Mouse (Mus musculus) NIH3T3 (cell line): ENCODE results near the gene Cnga2.
"Not testable (repeated sequence)": the region's sequence is repeated elsewhere in the genome, so short reads cannot be mapped to it uniquely, and the experiment has no call there.

Experiments
- DNase-seq: peaks from one replicate; pipeline ENCODE4 v3.0.0-alpha.2; 2012; ENCODE audit warnings: low read depth

The Cnga2 gene

DNA sequence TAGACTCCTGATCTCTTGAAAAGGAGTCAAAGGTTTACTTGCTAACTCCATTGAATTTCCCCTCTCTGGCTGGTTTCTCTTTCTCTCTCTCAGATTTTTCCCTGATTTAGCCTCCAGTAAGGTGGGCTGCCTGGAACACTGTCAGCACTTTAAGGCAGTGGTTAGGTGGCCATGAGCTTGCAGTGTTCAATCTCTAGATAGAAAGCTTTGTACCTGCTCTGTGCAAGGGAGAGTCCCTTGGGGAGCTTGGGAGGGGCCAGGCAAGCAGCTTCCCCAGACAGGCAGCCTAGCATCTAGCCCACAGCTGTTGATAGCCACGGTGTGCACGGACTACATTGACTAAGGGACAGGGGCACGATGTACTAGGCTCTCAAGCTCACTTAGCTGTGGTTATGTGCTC lies at the start of gene Cnga2:
Gene Cnga2, plus strand, starts transcription at position 301 of the 400 bp plus-strand sequence.
- no peak for DNase-seq

DNA sequence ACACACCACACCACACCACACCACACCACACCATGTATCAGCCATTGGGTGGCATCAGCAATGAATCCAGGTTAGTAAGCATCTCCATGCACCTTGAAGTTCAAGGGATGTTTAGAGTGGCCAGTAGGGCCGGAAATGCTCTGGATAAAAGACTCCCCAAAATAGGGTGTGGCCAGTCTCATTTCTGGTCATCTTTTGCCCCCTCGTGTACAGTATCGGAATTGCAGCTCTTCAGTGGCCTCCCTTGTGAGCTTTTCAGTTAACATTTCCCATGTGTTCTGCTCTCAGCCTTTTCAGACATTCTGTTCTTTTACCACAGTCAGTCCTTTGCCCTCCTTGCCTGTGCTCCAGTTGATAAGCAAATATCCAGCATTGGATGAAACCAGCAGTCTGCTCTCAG lies 45.0 kb upstream of the Cnga2 start:
- peak; percentile 78 for DNase-seq

GRCm38 (mm10) chrX:71958366-71958765 lies 33.3 kb upstream of the Cnga2 start:
- no peak for DNase-seq

GRCm38 (mm10) chrX:71962073-71963051 lies 29.3 kb upstream of the Cnga2 start, which contains the start of gene Prrg3:
Prrg3 (plus strand) TSS chrX:71962624.
- no peak for DNase-seq

DNA sequence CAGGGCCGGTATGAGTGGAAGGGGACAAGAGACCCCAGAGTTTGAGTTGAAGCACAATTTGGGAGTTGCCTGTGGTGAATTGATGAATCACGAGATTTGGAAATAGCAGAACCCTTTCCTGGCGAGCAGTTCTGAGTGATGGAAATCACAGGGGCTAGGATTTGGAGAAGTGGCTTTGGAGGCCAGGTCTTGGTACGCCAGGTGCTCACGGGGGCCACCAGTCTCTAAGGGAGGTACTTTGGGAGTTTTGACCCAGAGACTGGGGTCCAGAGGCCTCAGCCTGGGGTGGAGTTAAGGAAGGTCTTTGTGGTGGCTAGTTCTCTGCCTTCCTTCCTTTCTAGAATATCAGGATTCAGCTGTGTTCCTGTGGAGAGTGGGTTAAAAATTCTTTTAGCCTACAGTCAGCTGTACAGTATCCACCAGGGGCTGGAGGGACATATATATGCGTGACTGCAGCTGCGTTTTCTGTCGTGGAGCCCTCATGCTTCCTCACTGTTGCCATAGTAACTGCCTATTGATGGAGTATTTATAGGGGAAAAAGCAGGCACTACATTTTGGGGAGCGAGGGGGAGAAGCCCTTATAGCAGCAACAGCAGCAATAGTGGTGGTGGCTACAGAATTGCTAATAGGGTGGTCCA lies 28.3 kb upstream of the Cnga2 start:
- DNase-seq: no peak

GRCm38 (mm10) chrX:71968216-71968615 lies 23.4 kb upstream of the Cnga2 start:
- no peak for DNase-seq

DNA sequence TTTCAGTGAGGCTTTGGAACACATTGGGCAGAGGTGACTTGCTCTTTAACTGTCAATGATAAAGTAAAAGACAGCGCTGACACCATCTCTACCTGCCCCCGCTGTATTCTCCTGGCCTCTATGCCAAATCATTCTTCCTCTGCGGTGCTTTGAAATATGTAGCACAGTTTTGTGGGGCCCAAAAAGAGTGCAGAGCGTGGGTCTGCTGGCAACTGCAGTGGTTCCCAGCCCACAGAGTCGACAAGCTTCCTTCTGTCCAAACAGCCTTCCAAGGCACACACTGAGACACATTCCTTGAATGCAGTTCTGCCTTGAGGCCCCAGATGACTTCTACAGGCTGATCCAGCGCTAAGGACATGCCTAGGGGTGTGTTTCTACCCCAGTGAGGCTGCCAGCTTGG lies 22.8 kb upstream of the Cnga2 start:
- DNase-seq: no peak

DNA sequence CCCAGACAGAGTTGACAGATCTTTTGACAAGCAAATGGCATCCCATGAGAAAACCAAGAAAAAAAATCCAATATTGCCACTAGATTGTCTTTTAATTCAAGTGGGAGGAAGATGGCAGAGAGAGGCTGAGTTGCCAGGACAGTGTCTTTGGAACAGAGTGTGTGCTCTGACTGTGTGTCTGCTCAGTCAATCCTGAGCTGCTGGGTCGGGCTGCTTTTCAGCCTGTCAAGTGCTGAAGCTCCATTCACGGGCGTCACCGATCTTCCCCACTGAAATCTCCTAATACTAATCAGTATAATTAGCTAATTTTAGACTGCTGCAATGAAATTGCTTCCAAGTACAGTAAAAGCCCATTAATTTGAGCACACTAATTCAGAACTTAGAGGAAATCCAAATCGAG lies 20.3 kb upstream of the Cnga2 start:
- no peak for DNase-seq

GRCm38 (mm10) chrX:71972686-71973085 lies 19.0 kb upstream of the Cnga2 start, which contains the start of gene Fate1:
Fate1 (plus strand) TSS chrX:71972986.
- no peak for DNase-seq

GRCm38 (mm10) chrX:71977681-71978080 lies 14.0 kb upstream of the Cnga2 start:
- not testable (repeated sequence) for DNase-seq

GRCm38 (mm10) chrX:71980443-71980842 lies 11.2 kb upstream of the Cnga2 start:
- DNase-seq: no peak

GRCm38 (mm10) chrX:71981322-71981721 lies 10.3 kb upstream of the Cnga2 start:
- no peak for DNase-seq

DNA sequence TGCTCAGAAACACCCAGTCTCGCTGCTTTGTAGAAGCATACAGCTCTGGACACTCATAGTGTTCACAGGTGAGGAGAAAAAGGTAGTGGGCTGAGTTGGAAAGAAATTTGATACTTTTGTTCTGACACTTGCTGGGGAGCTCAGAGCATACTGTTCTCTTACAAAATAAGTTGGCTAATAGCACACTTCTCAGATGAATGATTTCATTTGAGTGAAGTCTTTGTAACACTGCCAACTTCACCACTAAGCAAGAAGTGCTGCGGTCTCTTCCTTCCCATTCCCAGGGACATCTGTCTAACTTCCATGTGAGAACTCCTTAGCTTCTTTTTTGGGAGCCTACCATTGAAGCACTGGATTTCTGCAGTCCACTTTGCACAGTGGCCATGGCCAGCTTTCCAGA lies 8.4 kb upstream of the Cnga2 start:
- no peak for DNase-seq

DNA sequence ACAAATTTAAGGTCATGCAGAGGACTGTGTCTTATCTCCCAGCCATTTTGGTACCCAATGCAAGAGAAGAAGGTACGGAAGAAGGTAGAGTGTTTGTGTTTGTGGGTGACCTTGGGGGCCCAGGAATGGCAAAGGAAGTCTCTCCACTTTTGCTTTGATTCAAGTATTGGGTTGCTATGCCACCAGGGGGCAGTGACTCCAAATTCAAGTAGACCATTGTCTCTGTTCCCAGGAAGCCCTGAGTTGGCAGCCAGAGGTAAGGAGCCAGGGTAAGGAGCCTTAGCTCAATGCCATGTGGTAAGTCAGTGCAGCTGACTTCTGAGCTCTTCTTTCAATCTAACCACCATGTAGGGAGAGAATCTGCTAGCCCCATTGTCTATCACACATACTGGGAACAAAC lies 7.9 kb upstream of the Cnga2 start:
- DNase-seq: peak; percentile 8

- peak; percentile 1 for DNase-seq
These were observed 4.3 kb downstream of the Cnga2 start for GRCm38 (mm10) chrX:71995972-71996371.

DNA sequence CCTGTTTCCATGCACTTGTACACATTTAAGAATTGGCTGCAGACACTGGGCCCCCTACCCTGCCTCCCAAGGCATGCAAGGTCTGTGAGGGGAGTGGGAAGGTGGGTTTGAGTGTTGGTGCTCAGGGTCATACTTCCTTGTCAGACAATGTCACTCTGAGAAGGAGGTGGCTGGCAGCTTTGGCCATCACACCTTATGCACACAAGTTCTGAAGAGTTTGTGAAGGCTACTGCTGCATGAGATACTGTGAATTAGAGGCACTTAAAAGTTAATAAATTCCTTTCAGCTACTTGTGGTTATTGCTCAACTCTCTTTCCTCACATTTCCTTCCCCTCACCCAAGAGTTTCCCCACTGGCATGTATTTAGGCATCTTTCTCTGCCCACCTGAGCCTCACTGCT lies 18.3 kb downstream of the Cnga2 start:
- DNase-seq: no peak

- DNase-seq: no peak
These were observed 20.6 kb downstream of the Cnga2 start for GRCm38 (mm10) chrX:72012236-72012635.

DNA sequence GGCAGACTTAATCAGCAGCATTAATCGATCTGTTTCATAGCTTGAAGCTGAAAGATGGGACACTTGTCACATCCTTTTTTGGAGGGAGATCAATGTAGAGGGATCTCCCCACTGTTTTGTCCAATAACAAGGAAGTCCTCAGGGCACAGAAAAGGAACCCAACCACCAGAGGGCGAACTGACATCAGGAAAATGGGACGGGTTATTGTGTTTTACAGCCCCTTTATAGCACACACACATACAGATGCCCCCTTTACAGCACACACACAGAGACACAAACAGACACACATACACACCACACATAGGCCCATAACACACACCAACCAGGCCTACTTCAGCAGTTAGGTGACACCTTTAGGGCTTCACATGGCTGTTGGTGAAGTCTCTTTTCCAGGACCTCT lies 21.2 kb downstream of the Cnga2 start:
- DNase-seq: peak; percentile 42

GRCm38 (mm10) chrX:72022241-72022640 lies 30.6 kb downstream of the Cnga2 start:
- DNase-seq: no peak

- DNase-seq: peak; percentile 38
These were observed 31.2 kb downstream of the Cnga2 start for GRCm38 (mm10) chrX:72022750-72023398.

DNA sequence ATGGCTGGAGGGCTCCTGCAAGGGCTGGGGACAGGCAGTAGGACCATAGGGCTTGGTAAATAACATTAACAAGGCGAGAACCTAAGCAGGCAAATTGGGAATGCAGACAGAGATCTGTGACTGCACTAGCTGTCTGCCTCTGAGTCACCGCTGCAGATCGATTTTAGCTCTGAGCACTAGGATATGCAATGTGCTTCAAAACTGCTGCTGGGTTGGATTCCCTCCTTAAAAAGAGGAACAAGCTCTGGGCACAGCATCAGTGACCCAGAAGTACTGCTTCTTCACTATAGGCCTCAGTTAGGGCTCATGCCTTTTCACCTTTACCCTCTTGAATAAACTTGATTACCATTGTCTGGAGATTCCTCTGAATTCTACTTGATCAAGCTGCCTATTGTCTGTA lies 31.9 kb downstream of the Cnga2 start:
- DNase-seq: no peak

DNA sequence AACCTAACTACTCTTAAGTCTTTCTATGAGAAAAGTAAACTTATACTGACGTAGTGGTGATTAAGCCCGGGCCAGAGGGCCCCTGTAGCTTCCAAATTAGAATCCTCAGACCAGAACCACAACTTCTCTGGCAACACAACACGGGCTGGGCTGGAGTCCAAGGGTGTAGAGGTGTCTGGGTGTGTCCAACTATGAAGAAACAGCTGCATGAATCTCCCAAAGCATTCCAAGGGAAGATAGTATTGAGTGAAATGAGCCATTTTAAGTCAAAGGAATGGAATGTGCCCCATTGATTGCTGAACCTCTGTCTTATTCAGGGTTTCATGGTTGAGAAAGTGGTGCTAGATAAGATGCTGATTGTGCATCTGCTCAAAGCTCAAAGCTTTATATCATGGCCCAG lies 52.4 kb downstream of the Cnga2 start:
- DNase-seq: peak; percentile 67

DNA sequence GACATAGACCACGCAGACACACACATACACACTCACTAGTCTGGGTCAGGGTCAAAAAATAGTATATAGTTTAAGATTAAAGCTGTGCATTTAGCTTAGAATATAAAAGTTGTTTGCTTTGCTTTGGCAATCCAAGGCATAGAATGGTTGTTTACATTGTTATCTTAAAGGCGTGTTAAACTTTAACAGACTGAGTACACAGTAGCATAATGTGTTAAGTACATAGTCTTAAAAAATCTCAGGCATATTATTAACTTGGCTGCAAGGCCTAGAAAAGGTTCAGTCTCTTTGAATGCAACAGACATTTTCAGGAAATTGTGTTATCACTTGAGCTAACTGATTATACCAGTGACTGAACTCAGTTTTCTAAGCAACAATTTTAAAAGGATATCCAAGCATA lies 56.3 kb downstream of the Cnga2 start:
- DNase-seq: no peak
